Mouse (Mus musculus) mouse trophoblast stem cell (cell line): ENCODE results near the gene Stard9.
"Not testable (repeated sequence)": the region's sequence is repeated elsewhere in the genome, so short reads cannot be mapped to it uniquely, and the experiment has no call there.

ENCODE experiments used
- in situ Hi-C, 2 experiments: fragments of 300-500 bp; cut with MseI, MboI; formaldehyde crosslinking; loops; 2 replicates in 1 of 2; 3 replicates in 1 of 2; pipeline ENCODE4 v1.15.1; 2025

The Stard9 gene

DNA sequence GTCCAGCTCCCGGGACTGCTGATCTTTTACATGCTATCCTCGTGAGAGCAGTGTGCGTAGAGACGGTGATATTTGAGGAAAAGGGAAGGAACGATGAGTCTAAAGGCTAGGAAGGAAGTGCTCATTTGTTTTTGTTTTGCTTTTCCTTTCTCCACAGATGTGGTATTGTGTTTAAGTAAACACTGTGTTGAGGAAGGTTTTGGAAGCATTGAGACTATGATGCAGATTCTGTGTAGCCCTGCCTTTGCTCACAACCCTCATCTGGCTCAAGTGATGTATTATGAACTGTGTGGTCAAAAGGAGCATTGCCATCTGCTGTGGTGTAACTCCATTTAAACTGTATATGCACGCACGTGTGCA, 24.0 kb downstream of the Stard9 start:
- in situ Hi-C loops = no loop called here

DNA sequence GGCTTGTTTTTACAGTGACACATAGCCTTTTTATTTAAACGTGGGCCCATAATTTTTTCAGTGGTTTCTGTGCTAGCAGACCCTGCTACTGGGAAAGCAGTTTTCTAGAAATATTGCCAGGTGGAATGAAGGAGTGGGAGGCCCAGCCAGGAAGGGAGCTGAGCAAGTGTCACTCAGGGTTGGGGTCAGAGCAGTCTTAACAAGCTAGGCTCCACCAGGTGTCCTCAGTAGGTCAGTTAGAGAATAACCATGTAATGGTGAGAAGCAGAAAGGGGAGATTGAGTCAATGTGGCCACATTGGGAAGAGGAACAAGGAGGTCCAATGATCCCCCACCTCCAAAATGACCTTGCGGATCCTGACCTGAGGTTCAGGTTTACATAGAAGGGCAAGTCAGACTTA, 25.8 kb downstream of the Stard9 start:
- in situ Hi-C loops = no loop called here

DNA sequence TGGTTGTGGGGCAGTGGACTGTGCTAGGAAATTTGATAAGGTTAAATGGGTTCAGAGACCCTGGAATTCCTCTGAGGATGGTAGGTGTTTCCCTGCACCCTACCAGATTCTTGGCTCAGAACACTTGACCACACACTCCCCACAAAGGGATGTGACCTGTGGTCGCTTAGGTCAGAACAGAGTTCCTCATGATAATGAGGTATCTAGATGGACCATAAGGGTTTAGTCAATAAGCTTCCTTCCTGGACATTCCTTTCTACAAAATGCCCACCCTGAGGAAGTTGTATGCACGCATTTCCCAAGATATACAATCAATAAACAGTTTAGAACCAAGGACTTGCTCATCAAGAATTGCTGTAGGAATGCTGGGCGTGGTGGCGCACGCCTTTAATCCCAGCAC, 27.0 kb downstream of the Stard9 start:
- in situ Hi-C loops = no loop called here

DNA sequence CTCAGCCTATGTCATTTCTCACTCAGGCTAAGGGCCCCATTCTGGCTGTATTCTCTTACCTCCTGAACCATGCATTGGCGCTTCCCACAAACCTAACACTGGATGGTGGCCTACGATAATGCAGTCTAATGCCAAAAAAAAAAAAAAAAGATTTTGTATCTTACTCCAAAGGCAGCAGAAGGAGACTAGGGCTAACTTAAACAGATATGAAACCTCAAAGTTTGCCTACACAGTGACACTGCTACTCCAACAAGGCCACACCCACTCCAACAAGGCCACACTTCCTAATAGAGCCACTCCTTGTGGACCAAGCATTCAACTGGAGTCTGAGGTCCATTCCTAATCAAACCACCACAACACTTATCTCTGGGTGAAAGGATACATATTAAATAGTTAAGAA, 27.8 kb downstream of the Stard9 start:
- in situ Hi-C loops = no loop called here

DNA sequence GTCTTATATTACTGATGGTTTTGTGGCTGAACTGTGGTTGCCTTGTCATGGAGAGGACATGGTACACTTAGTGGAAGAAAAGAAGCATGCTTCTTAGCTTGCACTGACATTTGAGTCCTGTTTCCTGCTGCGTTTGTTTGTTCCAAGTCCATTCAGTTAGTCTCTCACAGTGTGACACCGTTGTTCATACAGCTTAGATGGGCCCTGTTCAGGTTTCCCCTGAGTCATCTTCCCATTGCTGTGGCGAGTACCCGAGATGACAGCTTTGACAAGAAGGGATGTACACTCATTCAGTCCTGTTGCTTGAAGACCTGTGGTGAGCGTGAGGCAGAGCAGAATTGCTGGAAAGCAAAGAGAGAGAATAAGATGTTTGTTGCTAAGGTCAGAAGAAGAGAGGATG, 29.6 kb downstream of the Stard9 start:
- in situ Hi-C loops = no loop called here

DNA sequence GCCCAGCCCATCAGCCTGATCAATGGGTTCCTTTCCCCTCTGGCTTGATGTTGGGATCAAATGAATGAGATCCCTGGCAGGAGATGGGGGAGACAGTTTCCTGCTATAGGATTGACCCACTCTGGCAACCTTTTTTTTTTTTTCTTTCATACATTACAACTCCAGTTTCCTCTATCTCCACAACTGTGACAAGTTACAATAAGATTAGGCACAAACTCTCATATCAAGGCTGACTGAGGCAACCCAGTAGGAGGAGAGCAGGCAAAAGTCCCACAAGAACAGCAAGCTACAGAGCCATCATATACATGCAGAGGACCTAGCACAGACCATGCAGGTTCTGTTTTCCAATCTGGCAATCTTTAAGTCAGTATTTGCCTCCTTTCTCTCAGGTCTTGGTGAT, 30.4 kb downstream of the Stard9 start:
- in situ Hi-C loops = no loop called here

DNA sequence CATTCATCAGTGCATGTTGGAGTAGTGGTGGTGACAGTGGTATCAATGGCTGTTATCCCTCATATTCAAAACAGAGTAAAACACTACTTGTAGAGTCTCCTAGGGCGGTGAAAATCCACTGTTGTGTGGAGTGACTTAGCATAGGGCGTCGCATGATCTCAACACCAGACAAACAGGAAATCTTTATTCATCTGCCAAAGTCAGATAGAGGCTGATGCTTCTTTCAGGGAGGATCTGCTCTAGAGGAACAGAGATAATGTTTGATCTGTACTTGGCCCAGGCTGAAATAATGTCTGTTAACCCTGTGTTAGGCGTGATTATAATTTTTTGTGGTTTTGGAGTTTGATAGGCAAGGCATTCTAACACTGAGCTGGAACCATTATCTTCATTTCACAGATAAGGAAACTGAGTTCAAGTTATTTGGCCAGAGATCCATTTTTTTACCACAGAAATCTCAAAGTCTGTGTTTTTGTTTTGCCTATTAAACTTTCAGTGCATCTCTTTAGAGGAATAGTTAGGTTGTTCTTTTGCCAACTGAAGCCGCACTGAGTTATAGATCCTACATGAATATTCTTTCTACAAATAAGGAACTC, 31.7 kb downstream of the Stard9 start:
- in situ Hi-C loops = no loop called here

DNA sequence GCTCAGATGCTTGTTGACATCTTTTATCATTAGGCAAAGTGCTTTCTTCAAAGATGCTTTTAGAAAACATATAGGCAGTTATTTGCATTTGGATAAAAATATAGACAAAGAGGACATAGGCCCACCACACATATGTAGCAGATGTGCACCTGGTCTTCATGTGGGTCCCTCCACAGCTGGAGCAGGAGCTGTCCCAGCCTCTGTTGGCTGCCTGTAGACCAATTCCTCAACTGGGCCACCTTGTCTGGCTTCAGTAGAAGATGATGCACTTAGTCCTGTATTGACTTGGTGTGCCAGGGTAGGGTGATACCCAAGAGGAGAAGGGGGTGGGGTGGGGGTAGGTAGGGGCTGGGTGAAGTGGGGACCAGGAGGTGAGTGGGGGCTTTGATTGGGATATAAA, 33.8 kb downstream of the Stard9 start:
- in situ Hi-C loops = no loop called here

DNA sequence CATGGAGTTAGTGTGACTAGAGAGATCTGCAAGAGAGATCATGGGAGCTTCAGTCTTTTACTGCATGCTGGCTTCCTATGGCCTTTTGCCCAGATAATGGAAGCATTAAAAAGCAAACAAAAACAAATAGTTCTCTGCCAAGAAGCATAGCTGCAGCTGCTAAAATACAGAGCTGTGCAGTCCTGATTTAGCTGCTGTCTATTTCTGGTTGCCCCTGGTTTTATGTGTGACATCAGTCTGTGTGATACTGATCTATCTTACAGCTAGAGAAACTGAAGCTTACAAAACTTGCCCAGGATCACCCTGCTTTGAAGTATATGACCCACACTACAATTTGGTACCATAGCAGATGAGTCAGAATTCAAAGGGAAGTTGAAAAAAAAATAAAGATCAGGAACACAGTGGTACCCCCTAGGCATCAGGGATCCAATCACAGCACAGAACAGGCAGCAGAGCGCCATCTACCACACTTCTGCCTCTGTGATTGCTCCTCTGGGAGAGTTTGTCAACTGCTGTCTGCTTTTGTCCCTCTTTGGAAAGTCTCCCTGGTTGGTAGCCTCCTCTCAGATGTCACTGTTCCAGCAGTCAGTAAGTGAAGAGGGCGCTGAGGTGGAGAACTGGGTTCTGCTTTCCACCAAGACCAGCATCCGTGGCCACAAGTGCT, 34.7 kb downstream of the Stard9 start:
- in situ Hi-C loops = no loop called here

DNA sequence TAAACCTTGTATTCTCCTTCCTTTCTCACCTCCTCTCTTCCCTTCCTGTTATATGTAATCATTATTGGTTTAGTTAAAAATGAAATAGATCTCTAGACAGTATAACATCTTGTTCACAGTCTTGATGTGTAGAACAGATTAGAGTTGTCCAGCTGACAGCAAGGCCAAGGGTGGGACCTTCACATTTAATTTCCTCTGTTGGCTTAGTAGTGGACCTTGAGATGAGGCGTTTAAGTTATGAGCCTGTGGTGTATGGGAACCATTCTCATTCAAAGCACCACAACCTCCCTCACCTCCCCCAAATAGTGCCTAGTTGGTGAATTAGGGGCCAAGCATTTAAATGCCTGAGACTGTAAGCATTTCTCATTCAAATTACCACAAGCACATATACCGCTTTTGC, 38.5 kb downstream of the Stard9 start:
- in situ Hi-C loops = no loop called here

DNA sequence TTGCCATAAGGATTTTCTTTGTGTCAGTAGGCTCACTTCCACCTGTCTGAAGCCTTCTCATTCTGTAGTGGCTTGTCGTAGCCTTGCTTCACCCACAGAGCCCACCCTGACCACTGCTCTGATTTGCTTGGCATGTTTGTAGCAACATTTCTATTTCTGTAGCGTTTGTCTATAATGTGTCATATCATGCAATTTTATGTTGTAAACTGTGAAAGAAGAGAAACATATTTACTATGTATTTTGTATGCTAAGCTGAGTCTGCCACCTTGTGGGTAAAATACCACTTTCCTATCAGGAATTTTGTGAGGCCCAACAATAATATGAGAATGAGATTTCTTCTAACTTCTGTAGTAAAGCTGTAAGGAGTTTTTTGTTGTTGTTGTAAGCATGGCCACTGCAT, 41.3 kb downstream of the Stard9 start:
- in situ Hi-C loops = no loop called here

DNA sequence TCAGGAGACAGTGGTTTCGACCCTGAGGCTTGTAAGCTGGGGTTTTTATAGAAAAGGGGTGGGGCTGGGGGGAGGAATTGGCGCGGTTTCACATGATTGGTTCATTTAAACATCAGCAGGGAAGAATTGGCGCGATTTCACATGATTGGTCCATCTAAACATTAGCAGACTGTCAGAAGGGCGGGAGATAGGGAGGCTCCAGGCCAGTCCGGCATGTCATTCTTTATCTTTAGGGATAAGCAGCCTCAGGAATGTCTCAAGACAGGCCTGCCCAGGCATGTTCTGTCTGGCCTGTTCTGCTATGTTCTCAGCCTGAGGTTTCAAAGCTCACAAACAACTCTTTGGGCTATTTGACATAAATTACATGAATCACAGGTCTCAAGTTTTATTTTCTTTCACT, 52.2 kb downstream of the Stard9 start:
- in situ Hi-C loops = not testable (repeated sequence)

DNA sequence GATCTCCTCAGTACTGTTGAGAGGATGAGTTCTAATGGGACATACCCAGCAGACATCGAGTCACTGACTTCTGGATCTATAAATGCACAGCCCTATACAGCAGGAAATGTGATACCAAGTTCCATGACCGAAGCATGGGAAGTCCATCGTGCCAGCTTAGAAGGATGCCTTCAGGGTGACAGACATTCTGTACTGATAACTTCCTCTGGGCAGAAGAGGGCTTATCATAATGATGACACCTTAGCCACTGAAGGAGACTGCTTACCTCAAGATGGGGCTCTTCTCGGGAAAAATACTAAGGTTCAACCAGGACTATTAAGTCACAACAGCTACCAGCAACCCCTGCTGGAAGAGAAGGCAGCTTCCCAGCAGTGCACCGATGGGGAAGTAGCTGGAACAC, 68.8 kb downstream of the Stard9 start:
- in situ Hi-C loops = no loop called here

DNA sequence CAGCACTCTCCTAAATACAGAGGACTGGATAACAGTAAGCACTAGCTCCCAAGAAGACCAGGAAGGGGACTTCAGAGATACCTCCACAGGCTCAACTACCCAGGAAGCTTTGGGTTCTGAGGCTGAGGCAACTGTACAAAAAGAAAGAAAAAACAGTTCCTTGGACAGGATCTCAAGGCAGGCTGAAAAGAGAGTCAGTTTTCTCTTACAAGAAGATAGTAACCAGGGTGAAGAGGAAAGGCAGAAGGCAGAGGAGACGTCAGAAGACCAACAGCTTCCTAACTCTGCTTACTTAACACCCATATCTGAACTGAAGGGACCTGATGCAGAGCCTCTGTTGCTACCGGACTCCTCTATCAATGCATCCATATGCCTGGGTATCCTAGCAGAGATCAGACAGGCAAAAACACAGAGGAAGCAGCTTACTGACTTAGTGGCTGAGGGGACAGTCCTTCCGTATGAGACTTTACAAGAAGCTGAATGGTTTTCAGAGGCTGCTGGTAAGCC, 71.5 kb downstream of the Stard9 start:
- in situ Hi-C loops = no loop called here

DNA sequence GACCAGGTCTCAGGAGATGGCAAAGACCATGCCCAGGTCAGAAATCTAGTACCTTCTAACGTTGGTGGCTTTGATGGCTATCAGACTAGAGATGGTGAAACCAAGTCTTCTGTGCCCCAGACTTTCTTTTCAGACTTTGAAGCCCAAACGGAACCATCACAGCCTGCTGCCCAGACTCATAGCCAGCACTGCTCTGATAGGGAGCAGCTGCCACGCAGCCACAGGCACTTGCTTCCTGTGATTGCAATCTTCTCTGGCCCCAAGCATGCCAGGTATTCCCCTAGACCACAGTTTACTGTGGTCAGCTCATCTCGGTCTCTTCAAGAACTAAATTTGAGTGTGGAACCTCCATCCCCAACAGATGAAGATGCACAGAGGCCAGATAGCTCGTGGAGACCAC, 73.8 kb downstream of the Stard9 start:
- in situ Hi-C loops = no loop called here

DNA sequence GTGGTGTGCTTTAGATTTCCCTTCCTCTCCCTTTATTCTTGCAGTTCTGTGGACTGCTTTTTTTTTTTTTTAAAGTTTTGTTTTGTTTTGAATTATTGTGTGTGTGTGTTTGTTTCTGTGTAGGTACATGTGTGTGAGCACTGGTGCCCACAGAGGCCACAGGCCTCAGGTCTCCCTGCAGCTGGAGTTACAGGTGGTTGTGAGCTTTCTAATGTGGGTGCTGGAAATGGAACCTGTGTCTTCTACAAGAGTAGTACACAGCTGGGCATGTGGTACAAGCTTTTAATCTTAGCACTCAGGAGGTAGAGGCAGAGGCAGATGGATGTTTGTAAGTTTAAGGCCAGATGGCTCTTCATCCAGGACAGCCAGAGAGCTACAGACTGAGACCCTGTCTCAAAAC, 78.1 kb downstream of the Stard9 start:
- in situ Hi-C loops = no loop called here

DNA sequence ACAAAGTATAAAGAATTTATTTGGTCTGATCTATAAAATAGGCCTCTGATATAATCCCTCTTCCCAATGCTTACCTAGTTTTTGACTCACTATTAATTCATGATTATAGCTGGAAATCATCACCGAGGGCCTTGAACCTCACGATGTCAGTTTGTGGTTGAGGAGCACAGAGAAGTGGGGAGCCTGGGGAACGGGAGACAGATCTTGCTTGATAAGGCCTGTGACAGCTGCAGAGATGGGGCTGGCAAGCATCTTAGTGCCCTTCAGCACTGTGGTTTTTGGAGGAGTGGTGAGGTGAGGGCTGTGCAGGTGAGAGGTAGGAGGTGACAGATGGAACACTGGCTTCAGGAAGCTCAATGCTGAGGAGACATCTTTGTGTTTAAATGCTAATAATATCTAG, 81.2 kb downstream of the Stard9 start:
- in situ Hi-C loops = no loop called here

DNA sequence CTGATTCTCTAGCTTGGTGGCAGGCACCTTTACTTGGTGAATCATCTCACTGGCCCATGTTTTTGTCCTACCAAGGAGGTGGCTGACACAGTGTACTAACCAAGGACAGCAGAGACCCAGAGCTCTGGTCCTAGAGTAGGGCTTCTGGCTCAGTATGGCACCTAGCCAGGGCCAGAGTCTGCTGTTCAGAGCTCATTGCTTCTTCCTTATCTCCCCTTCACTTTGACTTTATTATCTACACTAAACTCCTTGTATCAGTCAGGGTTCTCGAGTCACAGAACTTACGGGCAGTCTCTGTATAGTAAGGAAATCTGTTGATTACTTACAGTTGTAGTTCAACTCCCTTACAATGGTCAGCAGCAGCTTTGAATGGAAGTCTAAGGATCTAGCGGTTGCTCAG, 82.0 kb downstream of the Stard9 start:
- in situ Hi-C loops = no loop called here

DNA sequence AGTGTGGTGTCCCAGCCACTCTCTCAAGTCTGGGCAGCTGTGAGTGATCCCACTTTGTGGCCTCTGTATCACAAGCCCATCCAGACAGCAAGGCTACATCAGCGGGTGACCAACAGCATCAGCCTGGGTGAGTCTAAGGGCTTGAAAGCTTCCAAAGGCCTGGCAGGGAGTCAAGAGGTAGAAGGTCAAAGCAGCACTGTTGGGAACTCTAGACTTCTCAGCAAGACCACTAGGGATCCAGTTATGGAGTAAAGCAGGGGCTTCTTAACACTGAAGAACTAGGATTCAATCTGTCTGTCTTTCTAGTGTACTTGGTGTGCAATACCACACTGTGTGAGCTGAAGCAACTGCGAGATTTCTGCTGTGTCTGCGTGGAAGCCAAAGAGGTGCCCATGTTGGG, 84.5 kb downstream of the Stard9 start:
- in situ Hi-C loops = no loop called here

DNA sequence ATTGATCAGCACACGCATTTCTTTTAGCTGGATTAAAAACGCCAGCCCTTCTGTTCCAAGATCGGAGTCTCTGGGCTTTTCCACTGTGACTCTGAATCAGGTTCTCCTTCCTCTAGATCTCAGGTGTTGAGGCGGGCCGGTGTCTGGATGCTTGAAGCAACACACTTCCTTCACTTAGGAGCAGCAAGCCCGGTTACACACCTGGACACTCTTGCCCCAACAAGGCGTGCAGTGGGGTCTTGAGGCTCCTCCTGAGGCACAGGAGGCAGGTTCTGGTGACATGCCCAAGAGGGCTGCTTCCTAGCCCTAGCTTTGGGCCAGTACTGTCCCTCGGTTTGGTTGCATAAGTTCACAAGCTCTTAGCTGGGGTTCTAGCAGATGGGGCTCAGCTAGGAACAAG, 89.6 kb downstream of the Stard9 start:
- in situ Hi-C loops = no loop called here

DNA sequence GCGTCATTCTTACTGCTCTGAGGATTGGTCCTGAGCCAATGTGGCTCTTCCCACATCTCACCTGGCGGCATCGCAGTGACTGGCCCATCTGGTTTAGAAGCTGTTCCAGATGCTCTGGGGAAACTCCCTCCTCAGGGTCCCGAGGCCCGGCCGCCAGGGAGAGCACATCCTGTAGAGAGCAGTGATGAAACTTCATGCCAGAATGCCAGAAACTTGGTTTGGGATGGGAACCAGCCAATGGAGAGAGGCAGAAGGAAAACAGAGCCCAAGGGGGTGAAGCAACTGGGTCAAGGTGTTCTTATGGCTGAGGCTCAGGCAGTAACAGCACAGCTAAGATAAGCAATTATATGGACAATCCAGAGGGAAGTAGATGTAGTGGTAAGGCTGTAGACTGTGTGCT, 91.9 kb downstream of the Stard9 start:
- in situ Hi-C loops = no loop called here

DNA sequence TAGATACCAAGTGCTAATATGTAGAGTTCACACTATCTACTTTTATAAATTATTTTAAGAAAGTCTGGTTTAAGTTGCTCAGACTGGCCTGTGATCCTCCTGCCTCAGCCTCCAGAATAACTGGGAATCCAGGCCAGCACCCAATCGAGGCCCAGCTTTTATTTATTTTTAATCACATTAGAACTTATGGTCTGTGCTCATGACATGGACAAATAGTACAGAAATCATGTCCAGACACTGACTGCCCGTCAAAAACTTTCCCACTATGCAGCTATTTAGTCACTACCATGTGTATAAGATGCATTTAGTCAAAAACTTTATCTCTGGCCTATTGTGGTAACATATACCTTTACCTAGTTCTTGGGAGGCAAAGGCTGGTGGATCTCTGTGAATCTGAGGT, 93.0 kb downstream of the Stard9 start:
- in situ Hi-C loops = no loop called here

DNA sequence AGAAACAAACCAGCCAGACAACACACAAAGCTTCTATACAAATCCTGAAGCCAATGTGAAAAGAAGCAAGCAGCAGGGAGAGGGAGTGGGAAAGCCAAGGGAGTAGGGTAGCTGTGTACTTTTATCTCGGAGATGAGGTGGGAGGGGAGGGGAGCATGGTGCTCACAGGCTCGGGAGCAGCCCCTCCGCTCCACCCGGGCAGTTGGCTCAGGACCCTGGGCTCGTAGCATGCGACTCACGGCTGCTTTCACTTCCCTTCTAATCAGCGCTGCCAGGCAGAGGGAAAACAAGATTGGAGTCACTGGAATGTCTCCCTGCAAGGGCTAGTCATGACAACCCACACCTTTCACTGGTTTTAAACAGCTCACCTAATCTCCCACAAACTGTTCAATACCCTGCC, 93.6 kb downstream of the Stard9 start:
- in situ Hi-C loops = no loop called here

DNA sequence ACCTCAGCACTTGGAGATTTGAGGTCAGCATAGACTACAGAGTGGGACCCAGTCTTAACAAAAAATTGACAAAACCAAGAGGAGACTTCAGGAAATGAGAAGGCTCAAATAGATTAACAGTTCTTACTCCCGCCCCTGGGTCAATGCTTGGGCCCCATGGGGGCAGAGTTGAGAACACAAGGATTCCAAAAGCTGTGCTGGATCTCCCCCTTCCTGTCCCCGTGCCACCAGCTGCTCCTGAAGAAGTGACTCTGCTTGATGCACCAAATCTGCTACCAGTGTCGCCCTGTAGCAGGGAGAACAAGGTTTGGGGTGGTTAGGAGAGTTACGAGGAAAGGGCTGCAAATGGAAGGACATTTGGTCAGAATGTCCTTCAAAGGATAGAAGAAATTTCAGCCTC, 94.7 kb downstream of the Stard9 start:
- in situ Hi-C loops = no loop called here
